Mouse (Mus musculus) olfactory bulb, adult 2 months (tissue): ENCODE measurements around the gene Smyd5.
"Not testable (repeated sequence)": the region's sequence is repeated elsewhere in the genome, so short reads cannot be mapped to it uniquely, and the experiment has no call there.

ENCODE experiments used
- CTCF ChIP-seq: fragments of 200-500 bp; IDR thresholded peaks from 2 replicates; pipeline ENCODE4 v1.5.1; 2012; ENCODE audit warnings: low read depth, mild to moderate bottlenecking, low read length, moderate library complexity; ENCODE audit not compliant: insufficient read depth
- POLR2A ChIP-seq: fragments of 200-500 bp; IDR thresholded peaks from 2 replicates; pipeline ENCODE4 v1.6.1; 2012; ENCODE audit warnings: mild to moderate bottlenecking, low read depth, low read length, moderate library complexity; ENCODE audit not compliant: insufficient read depth

DNA sequence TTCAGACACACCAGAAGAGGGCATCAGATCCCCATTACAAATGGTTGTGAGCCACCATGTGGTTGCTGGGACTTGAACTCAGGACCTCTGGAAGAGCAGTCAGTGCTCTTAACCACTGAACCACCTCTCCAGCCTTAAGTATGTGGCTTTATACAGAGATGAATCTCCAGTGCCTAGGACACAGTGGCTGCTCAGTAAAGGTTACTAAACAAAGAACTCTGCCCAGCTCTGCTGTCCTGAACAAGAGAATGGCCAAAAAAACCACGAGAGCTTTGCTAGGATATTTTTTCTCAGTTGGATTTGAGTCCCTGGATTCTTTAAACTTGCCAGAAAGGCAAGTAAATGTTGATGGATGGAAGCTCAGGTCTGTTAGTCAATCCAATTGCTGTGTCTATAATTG is 18.4 kb downstream of the Smyd5 start:
- TF ChIP-seq CTCF, POLR2A: not testable (repeated sequence)
